Mouse (Mus musculus): ENCODE results near the gene Ttn.

- TF ChIP-seq GATA1 (IDR thresholded peaks at IDR 0.05; ENCODE audit: low read length), result no peak
- TF ChIP-seq TAL1 (IDR thresholded peaks at IDR 0.05; ENCODE audit: low read length), result no peak
Observed at GRCm38 (mm10) chr2:76764526-76764925, 217.8 kb downstream of the Ttn start.
